Mouse (Mus musculus): Measurements from ENCODE around the gene Zfp146.
"Not testable (repeated sequence)": the region's sequence is repeated elsewhere in the genome, so short reads cannot be mapped to it uniquely, and the experiment has no call there.

Zfp146 gene

DNA sequence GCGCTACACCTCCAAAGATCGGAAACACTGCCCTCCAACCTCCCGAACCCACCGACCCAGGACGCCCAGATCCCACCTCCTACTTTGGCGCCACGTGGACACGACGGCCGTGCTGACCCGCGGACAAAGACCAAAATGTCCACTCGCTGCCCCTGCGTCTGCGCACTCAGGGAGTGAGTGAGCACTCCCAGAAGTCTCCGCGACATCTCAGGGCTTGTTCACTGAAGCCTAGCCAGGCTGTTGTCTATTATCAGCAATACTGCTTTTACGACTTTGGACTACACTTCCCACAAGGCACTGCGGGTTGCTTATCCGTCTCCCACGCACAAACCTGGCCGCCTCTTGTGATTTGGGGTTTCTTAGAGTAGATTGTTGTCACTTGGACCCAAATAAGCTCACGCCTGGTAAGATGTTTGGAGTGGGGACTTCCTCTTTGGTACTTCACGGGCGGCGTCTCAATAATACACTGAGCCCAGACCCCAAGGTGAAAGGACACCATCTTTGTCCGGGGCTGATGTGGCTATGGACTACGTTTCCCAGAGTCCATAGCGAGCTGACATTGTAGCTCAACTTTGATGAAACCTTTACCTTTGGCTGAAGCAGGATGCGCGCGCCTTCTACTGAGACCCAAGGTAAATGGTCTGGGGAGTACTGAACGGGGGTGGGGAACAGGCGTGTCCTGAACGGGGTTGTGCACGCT is at the start of gene Zfp146:
Zfp146 (minus strand) TSS at position 168 of the 700 bp plus-strand sequence.
- in situ Hi-C loops (cut with MboI), result no loop called here

DNA sequence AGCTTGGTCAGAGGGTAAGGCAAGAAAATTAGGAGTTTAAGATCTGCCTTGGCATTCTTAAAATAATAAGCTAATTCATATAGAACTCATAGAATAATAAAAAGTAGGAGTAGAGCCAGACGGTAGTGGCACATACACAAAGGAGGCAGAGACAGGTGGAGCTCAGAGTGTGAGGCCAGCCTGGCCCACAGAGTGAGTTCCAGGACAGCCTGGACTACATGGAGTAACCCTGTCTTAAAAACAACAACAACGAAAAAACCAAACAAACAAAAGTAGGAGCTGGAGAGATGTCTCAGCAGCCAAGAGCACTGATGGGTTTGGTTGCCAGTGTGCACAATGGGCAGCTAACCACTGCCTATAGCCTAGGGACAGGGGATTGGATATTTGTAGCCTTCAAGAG is 47.7 kb upstream of the Zfp146 start:
- in situ Hi-C loops (cut with MboI), result loop anchor here (5.0 kb wide), 1 partner anchor 35 kb away; the partner anchor contains the start of gene Cox7a1

DNA sequence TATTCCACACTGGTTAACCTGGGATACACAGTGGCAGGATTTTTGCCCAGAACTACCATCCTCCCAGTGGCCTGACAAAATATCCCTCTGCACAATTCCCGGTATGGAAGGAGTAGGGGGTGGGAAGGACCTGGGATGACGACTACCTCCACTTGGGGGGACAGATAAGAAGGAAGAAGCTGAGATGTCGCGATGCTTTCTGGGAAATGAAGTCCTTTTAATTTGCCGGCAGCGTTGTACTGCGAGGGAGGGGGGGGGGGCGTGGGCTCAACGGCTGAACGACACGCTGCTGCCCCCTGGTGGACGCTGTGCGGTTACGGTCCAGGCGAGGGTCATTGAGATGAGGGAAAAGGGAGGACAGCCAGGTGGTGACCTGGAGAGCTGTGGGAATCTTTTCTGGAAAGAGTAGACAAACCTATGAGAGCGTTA is 47.2 kb upstream of the Zfp146 start:
- in situ Hi-C loops (cut with MboI), result loop anchor here (5.0 kb wide), 1 partner anchor 34 kb away; the partner anchor contains the start of gene Cox7a1

DNA sequence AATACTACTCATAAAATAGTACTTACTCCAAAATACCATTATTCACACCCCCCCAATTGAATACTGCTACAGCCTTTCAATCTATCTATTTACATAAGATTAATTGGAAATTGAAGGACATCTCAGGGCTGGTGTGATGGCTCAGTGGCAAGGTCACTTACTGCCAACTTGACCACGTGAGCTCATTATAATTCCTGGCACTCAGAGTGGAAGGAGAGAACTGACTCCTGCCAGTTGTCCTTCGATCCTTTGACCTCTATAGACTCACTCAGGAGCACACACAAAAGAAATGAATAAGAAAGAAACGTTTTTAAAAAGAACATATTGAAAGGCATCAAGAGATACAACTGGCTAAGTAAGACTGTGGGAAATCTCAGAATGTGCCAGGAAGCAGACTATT is 46.3 kb upstream of the Zfp146 start:
- in situ Hi-C loops (cut with MboI), result loop anchor here (5.0 kb wide), 1 partner anchor 34 kb away; the partner anchor contains the start of gene Cox7a1

DNA sequence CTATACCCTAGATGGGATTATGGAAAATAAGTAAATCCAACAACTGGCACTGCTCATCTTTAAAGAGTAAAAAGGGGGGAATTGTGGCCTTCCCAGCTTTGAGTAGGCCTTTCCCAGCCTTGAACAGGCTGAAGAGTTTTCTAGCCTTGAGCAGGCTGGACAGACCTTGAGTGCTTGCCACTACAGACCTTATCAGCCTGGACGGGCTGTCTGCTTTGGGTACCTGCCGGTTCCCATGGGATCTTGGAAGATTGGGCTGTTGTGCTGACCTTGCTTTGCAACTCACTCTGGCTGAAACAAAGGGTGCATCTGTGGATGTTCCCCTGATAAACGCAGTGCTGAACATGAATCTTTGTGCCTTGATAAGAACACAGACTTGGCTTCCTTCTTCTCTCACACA is 44.3 kb upstream of the Zfp146 start:
- in situ Hi-C loops (cut with MboI), result no loop called here

DNA sequence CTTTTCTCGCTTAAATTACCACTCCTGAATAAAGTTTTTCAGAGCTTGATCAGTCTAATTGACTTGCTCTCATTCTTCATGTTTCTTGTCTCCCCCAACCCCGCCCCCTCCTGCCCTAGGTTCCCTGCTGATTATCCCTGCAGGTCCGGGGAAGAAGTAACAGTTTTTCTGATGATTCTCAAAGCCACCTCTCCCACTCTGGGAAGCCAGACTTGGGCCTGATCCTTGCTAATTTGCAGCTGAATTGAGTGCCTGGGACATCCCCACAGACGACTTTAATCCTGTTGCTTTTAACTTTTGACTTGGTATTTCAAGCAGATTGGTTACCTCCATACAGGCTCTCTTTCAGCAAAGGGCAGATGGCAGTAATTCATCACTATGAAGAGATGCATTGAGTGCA is 41.5 kb upstream of the Zfp146 start:
- in situ Hi-C loops (cut with MboI), result no loop called here

DNA sequence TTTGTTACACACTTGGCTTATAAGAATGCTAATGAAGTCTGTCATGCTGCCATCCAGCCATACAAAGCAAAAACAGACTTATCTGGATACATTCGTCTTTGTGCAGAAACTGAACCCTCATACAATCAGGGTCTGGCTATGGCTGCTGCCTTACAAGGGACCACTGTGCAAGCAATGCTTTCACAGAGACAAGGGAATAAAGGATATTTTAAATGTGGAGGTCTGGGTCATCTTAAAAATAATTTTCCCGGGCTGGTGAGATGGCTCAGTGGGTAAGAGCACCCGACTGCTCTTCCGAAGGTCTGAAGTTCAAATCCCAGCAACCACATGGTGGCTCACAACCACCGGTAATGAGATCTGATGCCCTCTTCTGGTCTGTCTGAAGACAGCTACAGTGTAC is 36.8 kb upstream of the Zfp146 start:
- in situ Hi-C loops (cut with MboI), result not testable (repeated sequence)

DNA sequence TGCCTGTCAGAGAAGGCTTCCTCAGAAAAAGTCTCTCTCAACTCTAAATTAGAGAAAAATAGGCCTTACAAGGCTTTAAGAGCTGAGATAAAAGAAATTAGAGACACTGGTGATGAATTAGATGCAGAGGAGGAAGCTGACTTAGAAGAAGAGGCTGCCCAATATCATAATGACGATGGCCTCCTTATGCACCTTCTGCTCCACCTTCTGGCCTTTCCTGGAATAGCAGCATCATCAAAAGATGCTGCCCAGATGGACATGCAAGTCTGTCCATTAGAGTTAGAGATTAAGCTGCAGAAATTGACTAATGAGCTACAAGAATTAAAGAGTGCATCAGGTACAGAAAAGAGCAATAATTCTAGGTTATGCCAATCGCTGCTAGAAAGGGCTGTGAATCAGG is 35.8 kb upstream of the Zfp146 start:
- in situ Hi-C loops (cut with MboI), result no loop called here

DNA sequence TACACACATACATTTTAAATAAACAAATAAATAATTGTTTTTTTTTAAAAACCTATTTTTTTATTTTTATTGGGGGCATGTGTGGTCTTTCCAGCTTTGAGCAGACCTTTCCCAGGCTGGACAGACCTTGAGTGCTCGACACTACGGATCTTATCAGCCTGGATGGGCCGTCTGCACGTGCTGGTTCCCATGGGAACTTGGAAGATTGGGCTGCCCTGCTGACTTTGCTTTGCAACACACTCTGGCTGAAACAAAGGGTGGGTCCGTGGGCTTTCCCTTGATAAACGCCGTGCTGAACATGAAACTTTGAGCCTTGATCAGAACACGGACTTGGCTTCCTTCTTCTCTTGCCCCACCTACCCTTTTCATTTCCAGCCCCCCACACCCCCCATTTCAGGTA is 34.8 kb upstream of the Zfp146 start:
- in situ Hi-C loops (cut with MboI), result no loop called here

DNA sequence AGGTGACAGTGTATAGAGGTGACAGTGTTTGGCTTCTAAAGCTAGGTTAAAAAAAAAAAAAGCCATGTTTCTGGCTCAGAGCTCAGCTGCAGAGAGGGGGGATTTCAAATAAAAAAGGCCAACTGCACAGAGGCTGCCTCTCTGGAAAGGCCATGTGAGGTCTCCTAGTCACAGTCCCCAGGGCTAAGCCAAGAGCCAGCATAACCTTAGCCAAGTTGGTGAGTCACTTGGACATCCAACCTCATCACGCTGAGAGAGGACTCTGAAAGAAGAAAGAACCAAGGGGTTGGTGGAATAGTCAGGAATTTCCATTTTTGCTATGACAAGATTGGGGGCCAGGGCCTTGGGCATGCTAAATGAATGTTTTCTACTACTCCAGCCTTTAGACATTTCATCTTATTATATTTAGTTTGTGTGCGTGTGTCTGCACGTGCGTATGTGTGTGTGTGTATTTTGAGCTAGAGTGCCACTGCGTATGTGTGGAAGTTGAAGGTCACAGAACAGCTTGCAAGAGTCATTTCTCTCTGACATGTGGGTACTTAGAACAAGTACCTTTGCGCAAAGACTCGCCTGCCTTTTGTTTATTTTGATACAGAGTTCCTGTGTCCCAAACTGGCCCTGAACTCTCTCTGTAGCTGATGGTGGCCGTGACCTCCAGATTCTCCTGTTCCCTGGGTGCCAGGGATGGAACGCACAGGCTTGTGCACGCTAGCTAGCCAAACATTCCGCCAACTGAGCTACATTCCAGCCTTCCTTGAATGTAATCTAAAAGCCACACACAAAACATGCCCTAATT is 33.5 kb upstream of the Zfp146 start:
- in situ Hi-C loops (cut with MboI), result no loop called here

DNA sequence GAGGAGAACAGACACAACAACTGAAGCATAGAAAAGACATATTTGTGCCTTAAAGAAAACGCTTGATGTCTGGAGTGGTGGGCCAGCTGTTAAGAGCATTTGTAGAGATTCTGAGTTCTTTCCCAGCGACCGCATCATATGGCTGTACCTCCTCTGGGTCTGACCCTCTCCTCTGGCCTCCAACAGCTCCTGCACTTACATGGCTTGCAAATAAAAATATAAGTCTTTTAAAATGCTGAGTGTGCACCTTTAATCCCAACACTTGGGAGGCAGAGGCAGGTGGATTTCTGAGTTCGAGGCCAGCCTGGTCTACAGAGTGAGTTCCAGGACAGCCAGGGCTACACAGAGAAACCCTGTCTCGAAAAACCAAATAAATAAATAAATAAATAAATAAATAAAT is 31.1 kb upstream of the Zfp146 start:
- in situ Hi-C loops (cut with MboI), result not testable (repeated sequence)

DNA sequence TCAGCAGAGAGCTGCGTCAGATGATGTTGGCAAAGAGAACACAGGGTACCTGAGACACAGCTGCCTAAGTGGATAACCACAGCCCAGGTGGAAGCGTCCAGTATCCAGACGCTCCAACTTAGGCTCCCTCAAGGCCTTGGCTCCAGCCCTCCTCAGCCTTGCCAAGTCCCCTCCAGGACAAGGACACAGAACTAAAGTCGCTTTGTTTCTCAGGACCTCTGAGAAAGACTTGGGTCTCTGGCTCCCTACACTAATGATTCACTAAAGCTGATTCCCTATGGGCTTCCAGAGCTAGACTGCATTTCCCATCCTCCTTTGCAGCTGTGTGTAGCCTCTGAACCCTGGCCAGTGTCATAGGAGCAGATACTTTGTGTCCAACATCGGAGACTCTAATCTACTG is 30.6 kb upstream of the Zfp146 start:
- in situ Hi-C loops (cut with MboI), result no loop called here

DNA sequence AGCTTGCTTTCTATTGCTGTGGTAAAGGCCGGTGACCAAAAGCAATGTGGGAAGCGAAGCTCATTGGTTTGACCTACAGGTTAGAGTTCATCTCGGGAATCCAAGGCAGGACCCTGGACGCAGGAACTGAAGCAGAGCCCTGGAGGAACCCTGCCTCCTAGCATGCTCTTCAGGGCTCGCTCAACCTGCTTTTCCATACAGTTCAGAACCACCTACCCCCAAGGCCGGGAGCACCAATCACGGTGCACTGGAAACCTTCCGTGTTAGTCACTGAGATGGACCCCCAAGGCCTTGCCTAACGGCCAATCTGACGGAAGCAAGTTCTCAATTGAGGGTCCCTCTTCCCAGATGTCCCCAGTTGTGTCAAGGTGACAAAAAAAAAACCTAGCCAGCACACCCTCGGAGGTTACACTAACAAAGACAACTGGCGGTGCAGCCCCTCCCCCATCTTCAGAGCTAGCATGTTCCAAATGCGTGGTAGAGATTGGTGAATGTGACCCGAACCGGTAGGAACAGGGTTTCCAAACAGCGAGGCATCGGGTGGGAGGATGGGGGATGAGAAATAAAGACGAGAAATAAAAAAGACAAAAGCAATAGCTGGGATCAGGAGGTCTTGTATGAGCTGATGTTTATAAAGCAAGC is 30.1 kb upstream of the Zfp146 start:
- in situ Hi-C loops (cut with MboI), result no loop called here

DNA sequence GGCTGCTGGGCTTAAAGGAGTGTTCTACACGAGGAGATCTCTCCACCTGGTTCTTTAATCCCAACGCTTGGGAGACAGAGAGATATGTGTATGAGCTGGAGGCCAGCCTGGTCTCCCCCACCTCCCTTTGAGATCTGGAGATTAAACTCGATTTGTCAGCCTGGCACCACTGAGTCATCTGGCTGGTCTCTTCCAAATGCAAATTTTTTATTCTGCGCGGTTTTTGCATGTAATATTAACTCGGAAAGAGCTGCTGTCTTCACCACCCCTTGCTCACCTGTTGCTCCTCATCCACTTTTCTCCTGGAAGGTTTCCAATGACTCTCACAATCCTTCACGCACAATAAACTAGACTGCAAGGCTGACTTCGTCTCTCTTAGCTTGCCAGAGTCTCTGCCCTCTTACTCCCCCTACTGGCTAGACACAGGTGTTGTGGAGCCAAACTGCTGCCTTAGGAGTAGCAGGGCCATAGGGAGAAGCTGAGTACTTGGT is 29.0 kb upstream of the Zfp146 start, which contains the start of gene Capns1:
Capns1 (minus strand) TSS at position 331 of the 491 bp plus-strand sequence.
- in situ Hi-C loops (cut with MboI), result no loop called here

DNA sequence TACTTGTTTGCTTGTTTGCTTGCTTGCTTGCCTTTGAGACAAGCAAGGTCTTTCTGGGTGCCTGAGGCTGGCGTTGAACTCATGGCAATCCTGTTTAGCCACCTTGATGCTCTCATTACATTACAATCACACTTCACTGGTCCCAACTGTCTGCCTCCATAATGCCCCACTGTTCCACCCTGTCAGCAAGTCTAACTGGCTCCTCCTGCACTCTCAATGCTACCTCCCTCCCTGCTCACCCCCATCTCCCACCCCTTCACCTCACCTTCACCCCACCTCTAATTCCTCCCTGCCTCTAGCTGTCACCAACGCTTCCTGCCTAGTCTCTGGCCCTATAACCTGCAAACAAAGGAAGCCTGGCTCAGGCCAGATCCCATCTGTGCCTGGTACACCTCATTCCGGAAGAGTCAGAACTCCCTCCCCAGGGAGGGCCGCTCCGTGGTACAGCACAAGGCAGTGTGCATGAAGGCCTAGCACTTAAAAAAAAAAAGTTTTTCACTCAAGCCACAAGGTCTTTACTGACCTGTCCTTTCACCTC is 28.1 kb upstream of the Zfp146 start:
- in situ Hi-C loops (cut with MboI), result no loop called here

DNA sequence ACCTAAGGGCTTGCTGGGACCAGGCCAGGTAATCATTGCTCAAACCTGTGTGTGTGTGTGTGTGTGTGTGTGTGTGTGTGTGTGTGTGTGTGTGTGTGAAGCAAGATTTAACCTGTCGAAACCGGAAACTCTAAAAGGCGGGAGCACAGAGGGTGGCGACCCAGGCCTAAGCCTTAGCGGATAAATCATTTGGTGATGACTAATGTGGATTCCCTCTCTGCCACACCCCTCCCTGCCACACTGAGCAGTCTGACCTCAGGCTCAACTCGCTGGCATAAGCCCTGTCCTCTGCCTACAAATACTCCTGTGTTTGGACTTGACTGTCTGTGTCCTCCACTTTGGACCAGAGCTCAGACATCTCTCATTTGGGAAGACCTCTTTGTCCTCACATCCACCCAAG is 26.6 kb upstream of the Zfp146 start:
- in situ Hi-C loops (cut with MboI), result no loop called here

DNA sequence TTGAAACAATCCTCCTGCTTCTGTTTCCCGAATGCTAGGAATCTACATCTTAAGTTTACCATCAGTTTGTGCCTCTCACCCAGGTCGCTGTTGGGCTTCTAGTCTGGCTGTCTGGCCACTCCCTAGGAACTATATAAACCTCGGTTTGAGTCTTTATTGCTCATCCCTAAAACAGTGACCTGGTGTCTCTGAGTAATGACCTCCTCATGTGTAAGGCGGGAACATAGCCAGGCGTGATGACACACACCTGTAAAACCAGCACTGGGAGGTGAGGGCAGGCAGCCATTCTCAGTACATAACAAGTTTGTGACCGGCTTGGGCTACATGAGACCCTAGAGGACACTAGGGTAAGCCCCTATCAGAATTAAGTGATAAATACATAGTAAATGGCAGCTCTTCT is 25.9 kb upstream of the Zfp146 start:
- in situ Hi-C loops (cut with MboI), result no loop called here

DNA sequence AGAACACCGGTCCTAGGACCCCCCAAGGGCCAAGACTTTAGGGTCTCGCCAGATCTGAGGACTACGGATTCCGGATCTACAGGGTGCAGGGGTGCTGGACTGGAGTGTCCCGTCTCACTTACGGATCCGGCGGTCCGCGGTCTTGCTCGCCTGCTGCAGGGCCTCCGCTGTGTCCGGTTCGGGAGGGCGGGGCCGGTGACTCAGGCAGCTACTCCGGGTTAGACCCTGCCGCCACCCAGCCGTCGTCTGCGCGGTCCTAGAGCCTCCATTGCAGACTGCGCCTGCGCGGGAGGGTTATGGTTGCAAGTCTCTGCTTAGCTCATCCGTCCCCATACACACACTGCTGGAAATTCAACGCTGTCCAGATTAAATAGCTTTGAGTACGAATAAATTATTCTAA is 25.3 kb upstream of the Zfp146 start:
- in situ Hi-C loops (cut with MboI), result no loop called here

DNA sequence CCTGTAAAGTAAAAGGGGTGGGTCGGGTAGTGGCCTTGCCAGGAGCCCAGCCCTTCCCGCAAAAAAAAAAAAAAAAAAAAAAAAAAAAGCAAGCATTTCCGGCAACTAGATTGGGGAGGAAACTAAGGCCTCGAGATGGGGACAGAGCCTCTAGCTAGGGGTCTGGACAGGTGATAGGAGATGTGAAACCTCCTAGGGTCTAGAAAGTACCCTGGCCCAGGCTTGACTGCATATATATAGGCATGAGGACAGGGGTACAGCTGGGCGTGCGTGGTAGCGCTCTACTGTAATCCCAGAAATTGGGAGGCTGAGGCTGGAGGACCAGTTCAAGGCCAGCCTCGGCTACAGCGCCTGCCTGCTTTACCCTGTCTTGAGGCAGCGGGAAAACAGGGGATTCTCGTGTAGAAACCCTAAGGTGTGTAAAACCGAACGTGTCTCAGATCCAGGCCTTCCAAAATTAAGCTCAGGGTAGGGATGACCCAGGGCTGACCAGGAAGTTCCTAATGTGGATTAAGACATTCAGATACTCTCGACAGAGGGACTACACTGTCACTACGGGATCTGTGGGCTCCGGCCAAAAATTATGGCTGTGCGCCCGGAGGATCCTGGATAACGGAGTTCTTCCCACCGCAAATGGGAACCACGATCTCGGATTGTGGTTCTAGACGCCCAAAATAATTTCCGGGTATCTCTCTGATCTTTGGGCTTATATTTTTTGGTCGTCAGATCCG is 24.7 kb upstream of the Zfp146 start:
- in situ Hi-C loops (cut with MboI), result no loop called here

DNA sequence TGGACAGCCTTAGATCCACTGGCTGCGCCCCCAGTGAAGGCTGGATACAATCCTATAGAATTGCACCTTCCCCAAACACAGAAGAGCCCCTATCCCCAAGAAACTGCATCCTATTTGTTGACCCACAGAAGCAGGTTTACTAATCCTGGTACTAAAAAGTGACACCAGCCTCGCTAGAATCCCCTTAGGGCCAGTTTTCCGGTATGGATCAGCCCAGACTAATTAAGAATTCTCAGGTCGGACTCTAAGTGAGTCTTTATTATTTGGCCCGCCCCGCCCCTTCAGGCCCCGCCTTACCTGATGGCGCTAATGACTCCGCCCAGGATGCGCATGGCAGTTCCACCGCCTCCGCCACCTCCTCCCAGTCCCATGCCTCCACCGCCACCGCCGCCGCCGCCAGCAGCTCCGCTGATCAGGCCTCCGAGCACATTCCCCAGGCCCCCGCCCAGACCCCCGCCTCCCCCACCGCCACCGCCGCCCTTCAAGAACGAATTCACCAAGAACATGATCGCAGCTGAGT is 24.1 kb upstream of the Zfp146 start:
- in situ Hi-C loops (cut with MboI), result no loop called here

DNA sequence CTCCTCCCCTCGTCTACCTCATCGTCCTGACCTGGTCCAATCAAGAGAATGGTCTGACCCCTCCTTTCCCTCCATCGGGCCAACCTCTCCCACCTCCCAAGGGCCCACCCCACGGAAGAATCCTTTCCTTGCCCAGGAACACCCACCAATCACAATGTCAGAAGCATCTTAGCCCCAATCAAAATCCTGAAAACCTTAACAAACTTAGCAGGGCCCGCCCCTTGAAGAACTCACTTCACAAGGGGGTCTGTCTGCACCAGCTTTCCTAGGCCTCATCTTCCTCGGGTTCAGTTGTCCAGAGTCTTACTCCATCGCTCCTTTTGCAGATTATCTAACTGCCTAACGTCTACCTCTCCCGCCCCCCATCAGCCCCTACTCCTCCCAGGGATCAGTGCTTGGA is 23.5 kb upstream of the Zfp146 start:
- in situ Hi-C loops (cut with MboI), result no loop called here
